Mouse (Mus musculus): ENCODE data around the gene Hist2h3c1.
"Not testable (repeated sequence)": the region's sequence is repeated elsewhere in the genome, so short reads cannot be mapped to it uniquely, and the experiment has no call there.

Hist2h3c1 gene

GRCm38 (mm10) chr3:96284457-96284856 lies 38.0 kb downstream of the Hist2h3c1 start:
- no peak for DNase-seq (ENCODE audit: low read depth, low spot score)

- not testable (repeated sequence) for DNase-seq (ENCODE audit: low read depth, low spot score)
Measured at GRCm38 (mm10) chr3:96287334-96287733, 40.8 kb downstream of the Hist2h3c1 start.

- DNase-seq (ENCODE audit: low read depth, low spot score) = no peak
Measured at GRCm38 (mm10) chr3:96289201-96289600, 42.7 kb downstream of the Hist2h3c1 start.

GRCm38 (mm10) chr3:96290727-96291126 lies 44.2 kb downstream of the Hist2h3c1 start:
- not testable (repeated sequence) for DNase-seq (ENCODE audit: low read depth, low spot score)

- no peak for DNase-seq (ENCODE audit: low read depth, low spot score)
Measured at GRCm38 (mm10) chr3:96292641-96293040, 46.2 kb downstream of the Hist2h3c1 start.

GRCm38 (mm10) chr3:96293368-96293767 lies 46.9 kb downstream of the Hist2h3c1 start:
- DNase-seq (ENCODE audit: low read depth, low spot score) = no peak

- no peak for DNase-seq (ENCODE audit: low read depth, low spot score)
Measured at GRCm38 (mm10) chr3:96293787-96294186, 47.3 kb downstream of the Hist2h3c1 start, which contains the start of gene Fcgr1. Fcgr1 (minus strand) TSS chr3:96293969.

Data from telencephalon, adult 2 months (tissue).